Comparison of ENCODE assay signal across 8 mouse cellular contexts in genomic region chr1:162206998-162207707, GRCm38 (mm10).
A peak's percentile ranks its signal among the peaks of the same experiment; 100 is the strongest.
DNase-seq lines count a peak whose midpoint lies in the region; ATAC-seq lines count a peak whose summit lies in the region.

No protein-coding gene starts in this region.

- no peaks in the 10 kb centered on the region for H3K27me3 ChIP-seq in limb, embryonic 10.5 days (ENCODE audit: low read depth, poor library complexity, severe bottlenecking)
- H3K27me3 ChIP-seq in neural tube, embryonic 15.5 days (replicated peaks): no peaks in the 10 kb centered on the region

- no peak for DNase-seq in cerebellum, adult 11-12 months
- peak; percentile 17 to 20 for DNase-seq in spleen, postnatal 36 days (ENCODE audit: low spot score in 2 of 2)
- DNase-seq in spleen, postnatal 4 days (ENCODE audit: low spot score in 2 of 2): no peak
- no peak for DNase-seq in limb, embryonic 10.5 days (ENCODE audit: low spot score)
- no peak for DNase-seq in testis, postnatal 10 days (ENCODE audit: low spot score)
- no peak for DNase-seq in retina, postnatal 1 day

- H3K36me3 ChIP-seq in limb, embryonic 10.5 days: no peaks in the 10 kb centered on the region
- H3K36me3 ChIP-seq in neural tube, embryonic 15.5 days: no peaks in the 10 kb centered on the region

- H3K9ac ChIP-seq in neural tube, embryonic 15.5 days (replicated peaks): no peak overlapping the region

- H3K4me3 ChIP-seq in limb, embryonic 10.5 days: peak overlapping the region; percentile 28; the same call in 1 of the 2 replicates
- H3K4me3 ChIP-seq in neural tube, embryonic 15.5 days (replicated peaks): no peak overlapping the region

- 0 out of 2 replicates have a peak overlapping the region, but pooled peaks have one; percentile 13 for H3K4me2 ChIP-seq in neural tube, embryonic 15.5 days

- H3K9me3 ChIP-seq in limb, embryonic 10.5 days (replicated peaks): no peaks in the 10 kb centered on the region
- H3K9me3 ChIP-seq in neural tube, embryonic 15.5 days (replicated peaks): no peaks in the 10 kb centered on the region

- 29% methylated on average over 12 of the region's 12 CpGs for WGBS in limb, embryonic 10.5 days
- 79% methylated on average over 12 of the region's 12 CpGs for WGBS in neural tube, embryonic 15.5 days

- peak overlapping the region; percentile 85 for H3K27ac ChIP-seq in limb, embryonic 10.5 days
- 0 out of 2 replicates have a peak overlapping the region, but pooled peaks have one; percentile 18 for H3K27ac ChIP-seq in neural tube, embryonic 15.5 days (replicated peaks)

- H3K4me1 ChIP-seq in limb, embryonic 10.5 days: peaks cover 64% of the 10 kb centered on the region
- H3K4me1 ChIP-seq in neural tube, embryonic 15.5 days: peaks cover 15% of the 10 kb centered on the region; the same call in 1 of the 2 replicates

- 0 out of 2 replicates have a peak, but pooled peaks have one; percentile 59 for ATAC-seq in cerebellum, adult (ENCODE audit: insufficient number of reproducible peaks, low FRiP score, low TSS enrichment)
- no peak for ATAC-seq in neural tube, embryonic 15.5 days (ENCODE audit: low FRiP score)

Comparison
In these comparisons a context has a peak if more than half of its experiments do, and no peak if none do; other contexts are left out.
1. DNase-seq: peak in spleen, postnatal 36 days (2 of 2); none in cerebellum, adult 11-12 months (single experiment), spleen, postnatal 4 days (0 of 2), limb, embryonic 10.5 days (single experiment), testis, postnatal 10 days (single experiment) and retina, postnatal 1 day (single experiment).